Mouse (Mus musculus) brain, embryonic 14.5 days (tissue): ENCODE data around the gene Psmb3. TPM values are rescaled to one million over a fixed set of nuclear protein-coding genes. Genes with fewer than 3 reads are reported as not detected.

Source experiments
- DNase-seq: peaks from one replicate; pipeline ENCODE4 v3.0.0-alpha.2; 2011; ENCODE audit warnings: low read depth
- CTCF ChIP-seq: fragments of 200-500 bp; IDR thresholded peaks from 2 replicates; pipeline ENCODE4 v1.5.1; 2012; ENCODE audit warnings: inconsistent platforms, mild to moderate bottlenecking, moderate library complexity, borderline replicate concordance; ENCODE audit not compliant: insufficient read depth, insufficient read length; ENCODE audit errors: extremely low read depth
- POLR2A ChIP-seq: fragments of 200-500 bp; IDR thresholded peaks from 2 replicates; pipeline ENCODE4 v1.6.1; 2012; ENCODE audit warnings: mild to moderate bottlenecking, inconsistent platforms, borderline replicate concordance; ENCODE audit not compliant: poor library complexity, insufficient read depth, insufficient read length, severe bottlenecking; ENCODE audit errors: extremely low read depth
- polyA plus RNA-seq: library from polyadenylated mRNA; depleted of rRNA; stranded (reverse); fragments of >200 nt; gene quantifications from 2 replicates; pipeline ENCODE4 v1.2.3, GENCODE M21; 2012

Gene Psmb3
- polyA plus RNA-seq, 1 experiment: 356 TPM

DNA sequence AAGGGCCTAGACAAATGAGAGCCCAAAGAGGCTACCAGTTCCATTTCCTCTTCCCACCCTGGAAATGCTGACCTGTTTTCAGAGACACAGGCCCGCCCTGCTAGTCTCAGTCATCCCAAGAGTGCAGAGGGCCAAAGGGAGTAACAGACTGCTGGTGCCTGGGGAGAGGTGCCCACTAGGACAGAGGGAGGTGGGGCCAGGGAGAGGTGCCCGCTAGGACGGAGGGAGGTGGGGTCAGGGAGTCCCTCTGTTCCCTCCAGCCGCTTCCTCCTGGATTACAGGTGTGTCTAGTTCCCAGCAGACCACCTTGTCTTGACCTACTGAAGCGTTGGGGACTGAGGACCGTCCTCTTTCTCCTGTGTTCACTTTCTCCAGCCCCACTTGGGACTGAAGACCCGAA lies 18.4 kb upstream of the Psmb3 start:
- DNase-seq: no peak
- TF ChIP-seq POLR2A (no peak), CTCF (no peak)

DNA sequence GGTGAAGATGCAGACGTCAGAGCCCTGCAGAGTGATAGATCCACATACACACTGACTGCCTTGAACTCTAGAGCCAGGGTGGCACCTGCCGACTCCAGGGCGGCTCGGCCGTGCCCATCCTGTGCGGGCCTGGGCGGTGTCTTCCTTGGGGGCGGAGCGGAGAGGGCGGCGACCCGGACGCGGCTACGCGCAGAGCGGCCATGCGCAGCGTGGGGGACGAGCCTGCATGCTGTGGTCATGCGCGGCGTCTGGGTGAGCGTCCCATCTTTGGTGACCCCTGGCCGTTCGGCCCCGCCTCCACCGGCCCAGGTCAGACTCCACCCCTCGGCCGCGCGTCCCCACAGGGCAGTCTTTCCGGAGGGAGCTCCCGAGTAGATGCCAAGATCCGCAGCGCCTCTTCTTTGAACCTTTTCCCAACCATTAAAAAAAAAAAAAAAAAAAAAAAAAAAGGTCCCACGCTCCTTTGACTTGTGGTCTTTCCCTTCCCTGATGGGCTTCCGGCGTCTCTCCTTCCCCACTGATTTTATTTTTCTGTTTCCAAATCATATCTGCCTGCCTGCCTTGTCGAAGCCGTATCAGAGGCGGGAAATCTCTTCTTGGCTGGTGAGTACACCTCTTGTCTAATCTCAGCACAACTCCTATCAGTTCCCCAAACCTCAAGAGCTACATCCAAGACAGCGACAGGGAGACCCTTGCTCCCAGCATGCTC lies 17.4 kb upstream of the Psmb3 start, which contains the start of gene Cisd3:
TSS of gene Cisd3 (plus strand) at position 214 of the 709 bp plus-strand sequence.
- DNase-seq: peak; percentile 81
- TF ChIP-seq POLR2A (0 out of 2 replicates have a peak, but pooled peaks have one; percentile 19), CTCF (no peak)

DNA sequence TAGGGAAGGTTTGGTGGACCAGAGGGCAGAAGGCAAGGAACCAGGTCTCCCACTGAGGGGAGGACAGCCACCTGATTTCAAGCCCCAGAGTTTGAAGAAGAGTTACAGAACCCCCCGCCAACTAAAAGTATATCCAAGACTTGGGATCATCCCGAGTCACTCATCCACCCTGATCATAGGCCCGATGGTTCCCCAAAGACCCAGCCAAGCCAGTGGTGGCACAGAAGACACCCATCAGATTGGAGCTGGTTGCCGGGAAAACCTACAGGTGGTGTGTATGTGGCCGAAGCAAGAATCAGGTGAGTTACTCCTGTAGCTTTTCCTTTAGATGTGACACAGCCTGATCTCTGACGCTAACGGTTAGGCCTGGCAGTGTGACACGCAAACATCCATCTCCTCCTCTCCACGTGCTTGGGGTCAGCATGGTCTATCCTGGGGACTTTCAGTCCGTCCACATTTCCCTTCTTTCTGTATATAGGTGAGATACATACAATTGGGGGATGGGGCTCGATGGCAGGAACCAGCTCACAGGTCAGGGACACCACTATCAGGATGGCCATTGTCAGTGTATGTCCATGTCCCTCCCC lies 16.8 kb upstream of the Psmb3 start:
- TF ChIP-seq CTCF: no peak
- TF ChIP-seq POLR2A: no peak
- DNase-seq: no peak

DNA sequence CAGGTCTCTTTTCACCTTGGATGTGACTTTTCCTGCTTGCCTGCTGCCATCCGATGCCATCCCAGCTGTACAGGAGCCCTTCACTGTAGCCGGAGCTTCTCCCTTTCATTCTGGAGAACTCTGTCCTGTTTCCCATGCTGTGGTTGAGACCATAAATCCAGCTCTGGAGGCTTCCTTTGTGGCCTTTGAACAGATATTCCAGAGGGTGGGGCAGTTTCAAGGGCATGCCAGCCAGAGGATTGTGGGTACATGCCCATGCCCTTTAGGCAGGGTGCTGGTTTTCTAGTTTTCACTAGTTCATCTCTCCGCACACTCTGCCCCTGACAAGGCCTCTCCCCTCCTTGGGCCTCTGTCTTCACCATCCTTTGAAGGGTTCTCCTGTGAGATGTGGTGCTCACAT lies 16.1 kb upstream of the Psmb3 start:
- no peak for TF ChIP-seq POLR2A
- no peak for TF ChIP-seq CTCF

DNA sequence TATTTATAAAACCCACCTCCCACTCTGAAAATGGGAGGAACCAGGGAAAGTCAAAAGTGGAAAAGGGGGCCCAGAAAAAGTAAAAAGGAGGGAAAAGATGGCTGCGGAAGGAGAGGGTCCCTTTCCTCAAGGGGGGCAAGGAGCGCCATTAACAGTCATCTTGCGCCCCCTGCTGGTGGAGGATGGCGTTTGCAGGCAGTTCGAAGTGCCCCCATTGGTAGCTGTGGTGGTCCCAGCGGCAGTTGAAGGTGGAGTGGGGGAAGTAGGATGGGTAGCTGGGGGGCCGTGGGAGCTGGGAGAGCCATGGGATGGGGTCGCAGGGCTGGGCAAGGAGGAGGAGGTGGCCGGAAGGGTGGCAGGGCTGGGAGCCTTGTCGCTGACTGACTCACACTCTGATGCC lies 13.3 kb upstream of the Psmb3 start:
- TF ChIP-seq POLR2A: no peak
- TF ChIP-seq CTCF: peak; percentile 96
- DNase-seq: peak; percentile 75

More for the DNA sequence above, 16.1 kb upstream of the Psmb3 start:
- no peak for DNase-seq

DNA sequence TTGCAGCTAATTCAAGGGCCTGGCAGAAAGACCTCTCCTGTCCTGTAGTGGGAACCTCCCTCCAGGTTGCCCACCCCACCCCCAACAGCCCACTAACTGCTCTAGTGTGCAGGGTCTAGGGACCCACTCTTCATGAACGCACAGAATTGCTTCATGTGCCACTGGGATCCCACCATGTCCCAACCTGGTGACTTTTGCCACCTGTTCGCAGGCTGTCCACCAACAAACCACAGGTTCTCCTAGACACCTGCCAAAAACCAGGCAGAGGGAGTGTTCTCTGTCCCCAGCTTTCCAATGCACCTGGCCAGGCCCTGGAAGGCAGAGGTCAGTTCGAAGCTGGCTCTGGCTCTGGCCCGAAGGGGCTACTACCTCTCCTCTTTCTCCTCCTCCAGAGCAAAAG lies 8.8 kb upstream of the Psmb3 start:
- no peak for TF ChIP-seq CTCF
- no peak for DNase-seq

DNA sequence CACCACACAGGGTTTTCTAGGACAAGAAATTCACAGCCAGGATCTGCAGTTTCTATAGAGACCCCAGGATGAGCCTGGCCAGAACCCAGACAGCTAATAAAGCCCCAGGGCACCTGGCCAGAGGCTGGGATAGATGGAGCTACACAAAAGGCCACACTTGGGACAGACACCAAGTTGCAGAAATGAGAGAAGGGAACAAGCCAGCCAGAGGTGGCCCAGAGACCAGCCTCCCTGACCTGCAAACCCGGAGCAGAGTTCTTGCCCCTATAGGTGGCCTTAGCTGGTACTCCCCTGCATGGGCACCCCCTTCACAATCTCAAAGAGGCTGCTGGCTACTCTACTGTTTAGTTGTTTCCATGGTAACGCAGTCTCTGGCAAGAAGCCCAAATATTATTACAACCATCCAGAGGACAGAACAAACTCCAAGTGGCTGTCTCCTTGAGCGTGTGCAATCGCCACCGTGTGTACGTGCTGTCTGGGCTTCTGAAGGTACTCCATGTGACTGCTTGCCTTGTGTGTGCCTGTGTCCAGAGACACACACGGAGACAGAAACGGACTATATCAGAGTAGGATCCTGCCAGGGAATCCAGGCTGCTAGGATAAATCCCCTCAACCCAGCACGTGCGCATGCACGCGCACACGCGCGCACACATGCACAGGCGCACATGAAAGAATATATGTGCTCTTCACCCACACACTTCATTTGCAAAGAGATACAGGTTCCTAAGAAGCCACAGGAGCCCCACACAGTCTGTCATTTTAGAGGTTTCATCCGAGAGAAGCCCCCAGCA lies 8.1 kb upstream of the Psmb3 start:
- TF ChIP-seq CTCF (no peak), POLR2A (no peak)
- peak; percentile 91 for DNase-seq

DNA sequence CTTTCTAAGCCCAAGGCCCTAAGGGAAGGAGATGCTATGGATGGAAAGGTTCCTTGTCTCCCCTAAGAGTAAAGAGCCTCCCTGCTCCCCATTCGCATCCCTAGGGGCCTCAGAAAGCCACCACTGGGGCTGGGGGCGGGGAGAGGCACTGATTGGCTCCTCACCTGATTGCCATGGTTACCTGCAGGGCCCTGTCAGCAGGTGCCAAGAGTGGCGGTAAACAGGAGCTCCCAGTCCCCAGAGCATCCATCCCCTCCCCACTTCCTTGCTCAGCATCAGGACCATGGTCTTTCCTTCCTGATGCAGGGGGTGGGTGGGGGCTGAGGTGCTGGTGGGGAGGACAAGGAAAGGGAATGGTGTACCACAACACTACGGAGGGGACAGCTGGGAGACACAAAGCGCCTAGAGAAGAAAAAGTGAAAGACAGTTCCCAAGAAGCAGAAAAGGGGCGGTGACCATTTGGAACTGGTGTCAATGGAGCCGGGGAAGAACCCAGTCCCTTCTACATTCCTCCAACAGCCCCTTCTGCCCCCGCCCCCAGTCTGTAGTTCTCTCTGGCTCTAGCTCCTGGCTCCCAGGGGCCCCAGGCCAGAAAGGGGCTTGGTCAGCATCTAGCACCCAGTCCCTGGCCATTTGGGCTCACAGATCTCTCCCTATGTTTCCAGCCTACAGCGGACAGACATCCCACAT lies 7.3 kb upstream of the Psmb3 start:
- peak; percentile 74 for DNase-seq
- TF ChIP-seq CTCF (no peak), POLR2A (no peak)

DNA sequence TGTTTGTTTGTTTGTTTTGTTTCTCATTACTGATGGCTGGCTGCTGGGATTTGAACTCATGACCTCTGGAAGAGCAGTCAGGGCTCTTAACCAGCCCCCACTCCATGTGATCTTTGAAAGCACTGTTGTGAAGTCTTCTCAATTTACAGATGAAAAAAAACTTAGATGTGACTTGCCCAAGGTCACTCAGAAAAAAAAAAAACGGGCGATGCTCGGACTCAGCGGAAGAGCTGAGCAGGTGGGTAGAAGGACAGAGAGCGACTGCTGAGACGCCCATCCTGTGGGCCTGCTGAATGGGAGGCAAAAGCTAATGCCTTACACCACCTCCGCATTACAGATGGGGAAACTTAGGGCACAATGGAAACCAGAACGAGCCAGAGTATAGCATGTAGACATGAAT lies 6.5 kb upstream of the Psmb3 start:
- no peak for TF ChIP-seq CTCF
- TF ChIP-seq POLR2A: no peak
- no peak for DNase-seq

DNA sequence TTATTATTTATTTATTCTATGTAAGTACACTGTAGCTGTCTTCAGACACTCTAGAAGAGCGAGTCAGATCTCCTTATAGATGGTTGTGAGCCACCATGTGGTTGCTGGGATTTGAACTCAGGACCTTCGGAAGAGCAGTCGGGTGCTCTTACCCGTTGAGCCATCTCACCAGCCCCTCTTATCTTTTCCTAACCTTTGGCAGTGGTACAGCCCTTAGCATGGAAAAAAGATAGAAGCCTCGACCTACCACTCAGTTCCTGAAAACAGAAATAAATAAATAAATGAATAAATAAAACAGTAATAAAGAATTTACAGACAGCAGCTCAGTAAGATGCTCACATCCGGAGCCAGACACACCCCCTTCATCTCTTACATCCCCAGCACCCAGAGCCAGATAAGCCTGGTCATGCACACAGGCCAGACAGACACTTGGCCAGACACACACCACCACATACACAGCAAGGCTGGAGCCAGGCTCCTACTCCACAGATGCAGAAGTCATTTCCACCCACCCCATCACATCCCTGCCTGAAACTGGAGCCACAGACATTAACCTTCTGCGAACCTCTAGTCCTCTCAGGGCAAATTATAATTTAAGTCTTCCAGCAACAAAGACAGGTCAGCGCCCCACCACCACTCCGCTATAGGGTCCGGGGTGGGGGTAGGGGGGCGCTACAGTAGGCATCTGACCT lies 5.9 kb upstream of the Psmb3 start:
- DNase-seq: no peak
- TF ChIP-seq CTCF: no peak
- no peak for TF ChIP-seq POLR2A

DNA sequence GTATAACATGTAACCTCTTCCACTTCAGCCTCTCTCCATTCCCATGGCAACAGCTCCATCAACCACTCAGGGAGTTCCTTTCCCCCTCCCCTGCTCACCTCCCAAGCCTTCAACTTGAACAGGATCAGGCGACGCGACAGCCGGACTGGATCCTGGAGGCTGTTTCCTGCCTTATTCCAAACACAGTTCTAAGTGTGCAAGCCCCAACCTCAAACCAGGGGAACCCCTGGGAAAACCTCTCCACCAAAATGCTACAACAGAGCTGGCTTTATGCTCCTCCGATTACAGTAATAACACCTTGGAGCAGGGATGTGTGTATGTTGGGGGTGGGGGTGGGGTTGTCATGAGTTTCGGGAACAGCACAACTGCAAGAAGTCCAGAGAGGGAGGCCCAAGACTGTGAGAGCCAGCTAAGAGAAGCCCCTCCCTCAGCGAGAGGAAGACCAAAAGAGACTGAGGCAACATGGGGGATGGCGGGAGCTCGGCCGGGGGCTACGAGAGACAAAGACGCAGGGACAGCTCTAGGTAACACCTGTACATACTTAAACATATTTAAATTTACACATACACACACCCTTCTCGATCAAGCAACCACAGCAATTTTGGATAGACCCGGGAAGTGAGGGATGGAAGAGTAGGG lies 5.2 kb upstream of the Psmb3 start:
- peak; percentile 72 for DNase-seq
- TF ChIP-seq CTCF: no peak
- TF ChIP-seq POLR2A: no peak
